Mouse (Mus musculus): ENCODE data around the gene Fxyd7.

DNA sequence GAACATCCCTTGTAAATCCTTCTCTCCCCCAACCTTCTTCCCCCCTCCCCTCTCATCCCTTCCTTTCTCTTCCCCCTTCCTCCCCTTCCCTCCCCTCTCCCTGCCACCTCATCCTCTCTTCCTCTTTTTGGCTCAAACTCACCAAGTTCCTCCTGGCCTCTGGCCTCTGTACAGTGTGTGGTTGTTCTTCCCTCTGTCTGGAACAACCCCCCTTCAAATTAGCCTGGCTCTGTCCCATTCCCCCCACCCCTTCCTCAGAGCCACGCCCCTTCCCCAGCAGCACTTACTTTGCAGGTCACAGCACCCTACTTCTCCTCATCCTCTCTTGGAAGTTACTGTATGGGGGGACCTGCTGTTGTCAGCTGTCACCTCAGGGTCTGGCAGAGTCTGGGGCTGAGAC is 43.1 kb downstream of the Fxyd7 start:
- TF ChIP-seq GATA1 (IDR thresholded peaks at IDR 0.05; ENCODE audit: borderline replicate concordance, low read length) (no peak), FLI1 (IDR thresholded peaks at IDR 0.05; ENCODE audit: low read length) (no peak)
